Mouse (Mus musculus) kidney, embryonic 14.5 days (tissue): ENCODE measurements around the gene Hspbp1. TPM values are rescaled to one million over a fixed set of nuclear protein-coding genes. Genes with fewer than 3 reads are reported as not detected.

Experiments
- ATAC-seq: fragments of 200-750 bp; cut with Nextera tagmentation; 2 replicates; pipeline ENCODE4 v1.8.0; 2017; ENCODE audit warnings: moderate number of reproducible peaks, mild to moderate bottlenecking, moderate TSS enrichment, moderate library complexity; ENCODE audit not compliant: low FRiP score, low TSS enrichment
- H3K27ac ChIP-seq: fragments of 300-500 bp; sonication (generic); 2 replicates; pipeline ENCODE4 v1.5.1; 2014; ENCODE audit warnings: low read depth, mild to moderate bottlenecking, low read length, moderate library complexity, mixed read lengths
- H3K27me3 ChIP-seq: fragments of 300-500 bp; sonication (generic); 2 replicates; pipeline ENCODE4 v1.6.1; 2014; ENCODE audit warnings: mild to moderate bottlenecking, low read length; ENCODE audit not compliant: control insufficient read depth, insufficient read depth
- H3K36me3 ChIP-seq: fragments of 300-500 bp; sonication (generic); 2 replicates; pipeline ENCODE4 v1.6.1; 2014; ENCODE audit warnings: low read length, mixed read lengths; ENCODE audit not compliant: control insufficient read depth, insufficient read depth
- H3K4me1 ChIP-seq: fragments of 300-500 bp; sonication (generic); 2 replicates; pipeline ENCODE4 v1.6.1; 2014; ENCODE audit warnings: low read length, mixed read lengths; ENCODE audit not compliant: control insufficient read depth, insufficient read depth
- H3K4me2 ChIP-seq: fragments of 300-500 bp; sonication (generic); replicated peaks from 2 replicates; pipeline ENCODE4 v1.6.1; 2014; ENCODE audit warnings: low read depth, mild to moderate bottlenecking, low read length
- H3K4me3 ChIP-seq: fragments of 300-500 bp; sonication (generic); 2 replicates; pipeline ENCODE4 v1.5.1; 2014; ENCODE audit warnings: mild to moderate bottlenecking, low read length
- H3K9ac ChIP-seq: fragments of 300-500 bp; sonication (generic); 2 replicates; pipeline ENCODE4 v1.6.1; 2014; ENCODE audit warnings: low read depth, mild to moderate bottlenecking, low read length, moderate library complexity
- H3K9me3 ChIP-seq: fragments of 300-500 bp; sonication (generic); 2 replicates; pipeline ENCODE4 v1.6.1; 2016; ENCODE audit warnings: low read length; ENCODE audit not compliant: control insufficient read depth
- WGBS: fragments of 180-500 bp; shearing (Covaris S2); extraction: QIAGEN DNeasy Blood & Tissue Kit; methylation state at CpG from one replicate; pipeline ENCODE4 v1.1.7; 2014; 5-methylcytosine and 5-hydroxymethylcytosine counted together
- polyA plus RNA-seq: library from polyadenylated mRNA; unstranded; fragments of >200 nt; fragmentation: Nextera tagmentation; extraction: Ambion mirVana; gene quantifications from 2 replicates; pipeline ENCODE4 v1.2.1, GENCODE M21; 2014

Hspbp1 gene
- polyA plus RNA-seq, result 113 and 140 TPM in 2 replicates

DNA sequence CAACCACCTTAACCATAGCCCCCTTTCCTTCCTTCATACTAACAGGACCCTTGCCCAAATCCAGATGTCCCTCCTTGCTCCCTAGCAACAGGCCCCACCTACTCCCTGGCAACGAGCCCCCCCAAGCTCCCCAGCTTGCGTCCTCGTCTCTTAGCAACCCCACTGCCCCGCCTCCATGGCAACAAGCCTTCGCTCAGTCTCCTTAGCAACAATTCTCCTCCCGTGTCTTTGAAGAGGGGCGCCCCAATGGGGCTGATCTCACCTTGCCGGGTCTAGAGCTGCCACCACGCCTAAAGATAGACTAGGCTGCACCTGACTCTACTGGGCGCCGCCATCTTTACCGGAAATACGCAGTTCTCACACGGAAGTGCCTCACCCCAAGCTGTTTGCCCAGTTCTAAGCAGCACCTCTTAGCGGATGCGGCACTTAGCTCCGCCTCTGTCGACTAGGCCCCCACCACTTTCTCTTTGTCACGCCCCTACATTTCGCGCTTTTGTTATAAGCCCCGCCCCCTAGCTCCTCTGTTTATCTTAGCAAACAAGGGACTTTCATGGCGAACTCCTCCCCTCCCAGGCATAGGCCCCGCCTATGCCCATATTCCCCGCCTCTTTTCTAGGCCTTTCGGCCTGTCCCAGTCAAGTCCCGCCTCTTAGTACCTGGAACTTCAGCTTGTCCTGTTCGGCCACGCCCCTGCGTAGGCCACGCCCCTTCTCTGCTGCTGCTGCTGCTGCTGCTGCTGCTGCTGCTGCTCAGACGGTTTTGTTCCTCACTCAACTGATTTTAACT, at the start of gene Hspbp1:
Gene Hspbp1 (minus strand): TSS at position 437 of the 786 bp plus-strand sequence.
- ATAC-seq, result peak; percentile 98
- H3K27me3 ChIP-seq, result no peaks in the 10 kb centered on the region
- H3K9me3 ChIP-seq, result no peaks in the 10 kb centered on the region
- H3K27ac ChIP-seq, result peak within 1 kb of the TSS; percentile 52; the same call in 1 of the 2 replicates
- H3K4me1 ChIP-seq, result peaks cover 7% of the 10 kb centered on the region; the same call in 1 of the 2 replicates
- H3K9ac ChIP-seq, result peak within 1 kb of the TSS; percentile 50
- peak within 1 kb of the TSS; percentile 78 for H3K4me2 ChIP-seq
- H3K4me3 ChIP-seq, result peak within 1 kb of the TSS; percentile 83
- WGBS, result under 1% methylated on average over 32 of the region's 32 CpGs
- H3K36me3 ChIP-seq, result peaks cover 17% of the 10 kb centered on the region

DNA sequence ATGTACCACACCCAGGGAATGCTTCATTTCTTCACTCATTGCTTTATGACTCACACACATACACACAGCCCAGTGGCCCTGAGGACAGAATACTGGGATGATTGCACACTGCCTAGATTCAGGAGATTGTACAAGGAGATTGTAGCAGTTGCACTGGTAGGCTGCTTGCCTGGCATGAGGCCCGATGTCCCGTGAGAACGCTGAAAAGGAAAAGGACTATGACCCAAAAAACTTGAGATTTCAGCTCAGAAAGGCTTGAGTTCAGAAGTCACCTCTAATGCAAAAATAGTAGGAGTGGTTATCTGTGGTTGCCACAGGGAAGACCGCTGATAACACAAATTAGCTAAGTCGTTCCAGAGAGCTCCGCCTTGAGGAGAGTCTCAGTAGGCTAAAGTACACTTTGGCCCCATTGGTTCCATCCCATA, 48.1 kb upstream of the Hspbp1 start:
- 60% methylated on average over 6 of the region's 6 CpGs for WGBS
- no peak overlapping the region for H3K4me3 ChIP-seq
- no peak overlapping the region for H3K4me2 ChIP-seq
- H3K36me3 ChIP-seq, result no peaks in the 10 kb centered on the region
- no peak overlapping the region for H3K27ac ChIP-seq
- no peak overlapping the region for H3K9ac ChIP-seq
- peaks cover 2% of the 10 kb centered on the region; the same call in 1 of the 2 replicates for H3K9me3 ChIP-seq
- no peak for ATAC-seq
- no peaks in the 10 kb centered on the region for H3K4me1 ChIP-seq
- no peaks in the 10 kb centered on the region for H3K27me3 ChIP-seq

GRCm38 (mm10) chr7:4731090-4731489, 46.2 kb upstream of the Hspbp1 start:
- H3K27ac ChIP-seq, result no peak overlapping the region
- H3K4me3 ChIP-seq, result no peak overlapping the region
- ATAC-seq, result no peak
- H3K4me1 ChIP-seq, result no peaks in the 10 kb centered on the region
- 83% methylated on average over 5 of the region's 5 CpGs for WGBS
- H3K9me3 ChIP-seq, result peaks cover 2% of the 10 kb centered on the region; the same call in 1 of the 2 replicates
- no peak overlapping the region for H3K9ac ChIP-seq
- no peaks in the 10 kb centered on the region for H3K36me3 ChIP-seq
- no peaks in the 10 kb centered on the region for H3K27me3 ChIP-seq
- H3K4me2 ChIP-seq, result no peak overlapping the region

- H3K4me3 ChIP-seq, result no peak within 1 kb of the TSS
- H3K27me3 ChIP-seq, result no peaks in the 10 kb centered on the region
- peaks cover 2% of the 10 kb centered on the region; the same call in 1 of the 2 replicates for H3K9me3 ChIP-seq
- H3K9ac ChIP-seq, result no peak within 1 kb of the TSS; the same call in 1 of the 2 replicates
- WGBS, result 78% methylated on average over 7 of the region's 7 CpGs
- no peak for ATAC-seq
- H3K4me2 ChIP-seq, result no peak within 1 kb of the TSS
- no peaks in the 10 kb centered on the region for H3K4me1 ChIP-seq
- H3K36me3 ChIP-seq, result no peaks in the 10 kb centered on the region
- no peak within 1 kb of the TSS for H3K27ac ChIP-seq
Observed at GRCm38 (mm10) chr7:4725169-4725568, 40.3 kb upstream of the Hspbp1 start, which contains the start of gene Tmem150b. Tmem150b (minus strand) TSS chr7:4725249.

DNA sequence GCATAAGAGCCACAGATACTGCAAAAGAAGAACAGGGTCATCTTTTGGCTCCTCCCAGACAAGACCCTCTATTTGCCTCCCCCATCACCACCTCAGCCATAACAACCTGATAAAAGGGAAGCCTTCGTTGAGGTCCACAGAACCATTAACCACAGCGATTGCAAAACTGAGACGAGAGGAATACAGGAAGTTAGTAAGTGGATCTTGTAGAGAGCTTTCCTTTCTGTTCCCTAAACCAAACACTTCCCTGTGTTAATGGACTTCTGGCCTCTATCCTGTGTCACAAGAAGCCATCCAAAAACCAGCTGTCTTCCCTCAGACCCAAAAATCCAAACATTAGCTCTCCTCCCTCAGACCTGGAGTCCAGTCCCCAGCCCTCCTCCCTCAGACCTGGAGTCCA, 39.5 kb upstream of the Hspbp1 start:
- ATAC-seq, result no peak
- Histone ChIP-seq H3K4me1 (no peaks in the 10 kb centered on the region), H3K4me3 (no peak overlapping the region), H3K9ac (no peak overlapping the region), H3K9me3 (no peaks in the 10 kb centered on the region), H3K27ac (no peak overlapping the region), H3K36me3 (no peaks in the 10 kb centered on the region), H3K4me2 (no peak overlapping the region), H3K27me3 (no peaks in the 10 kb centered on the region)
- WGBS, result 46% methylated on average over 3 of the region's 3 CpGs

DNA sequence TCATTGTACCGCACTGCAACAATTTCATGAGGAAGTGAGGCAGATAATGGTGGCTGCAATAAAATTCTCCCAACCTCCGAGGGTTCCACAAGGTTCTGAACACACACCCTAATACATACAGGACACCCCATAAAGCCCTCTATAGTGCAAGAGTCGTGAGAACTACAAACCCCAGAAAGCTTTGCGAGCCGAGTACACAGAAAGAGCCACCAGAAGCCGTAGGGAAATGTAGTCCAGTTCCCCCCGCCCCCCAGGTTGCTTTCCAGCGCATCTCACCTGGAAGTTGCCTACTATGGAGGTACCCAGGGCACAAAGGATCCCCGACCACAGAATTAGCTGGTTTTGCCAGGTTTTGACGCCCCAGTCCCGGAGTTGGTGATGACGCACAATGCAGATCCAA, 38.6 kb upstream of the Hspbp1 start:
- ATAC-seq, result peak; percentile 44; the same call in 1 of the 2 replicates
- no peaks in the 10 kb centered on the region for H3K9me3 ChIP-seq
- no peak overlapping the region for H3K9ac ChIP-seq
- WGBS, result 41% methylated on average over 12 of the region's 12 CpGs
- no peaks in the 10 kb centered on the region for H3K27me3 ChIP-seq
- no peak overlapping the region for H3K27ac ChIP-seq
- no peaks in the 10 kb centered on the region for H3K4me1 ChIP-seq
- H3K4me2 ChIP-seq, result peak overlapping the region; percentile 8; the same call in 1 of the 2 replicates
- no peaks in the 10 kb centered on the region for H3K36me3 ChIP-seq
- H3K4me3 ChIP-seq, result peak overlapping the region; percentile 1; the same call in 1 of the 2 replicates

- Histone ChIP-seq H3K4me1 (no peaks in the 10 kb centered on the region), H3K9ac (no peak overlapping the region), H3K4me3 (no peak overlapping the region), H3K9me3 (no peaks in the 10 kb centered on the region), H3K27me3 (no peaks in the 10 kb centered on the region), H3K36me3 (peaks cover 16% of the 10 kb centered on the region), H3K4me2 (no peak overlapping the region), H3K27ac (no peak overlapping the region)
- WGBS, result 86% methylated on average over 3 of the region's 3 CpGs
- ATAC-seq, result no peak
Observed at GRCm38 (mm10) chr7:4719276-4719675, 34.4 kb upstream of the Hspbp1 start.

DNA sequence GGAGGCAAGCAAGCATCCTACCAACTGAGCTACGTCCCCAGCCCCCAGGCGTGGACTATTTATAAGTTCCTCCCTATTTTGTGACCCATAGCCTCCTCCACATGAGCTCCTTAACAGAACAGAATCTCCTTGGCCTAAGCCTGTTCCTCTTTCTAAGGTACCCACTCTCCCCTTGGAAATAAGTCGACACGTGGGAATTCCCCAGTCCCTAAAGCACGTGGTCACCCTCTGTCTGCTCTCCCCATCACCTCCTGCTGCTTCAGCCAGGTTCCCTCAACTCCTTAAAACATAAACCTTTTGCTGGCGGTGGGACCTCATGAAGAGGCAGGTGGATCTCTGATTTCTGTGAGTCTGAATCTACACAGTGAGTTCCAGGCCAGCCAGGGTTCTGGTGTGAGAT, 32.1 kb upstream of the Hspbp1 start:
- H3K27me3 ChIP-seq, result no peaks in the 10 kb centered on the region

GRCm38 (mm10) chr7:4712594-4712993, 27.7 kb upstream of the Hspbp1 start:
- no peak for ATAC-seq
- Histone ChIP-seq H3K4me3 (no peak overlapping the region), H3K4me2 (no peak overlapping the region), H3K9me3 (no peaks in the 10 kb centered on the region), H3K4me1 (no peaks in the 10 kb centered on the region), H3K27ac (no peak overlapping the region), H3K36me3 (peaks cover 63% of the 10 kb centered on the region), H3K27me3 (no peaks in the 10 kb centered on the region), H3K9ac (no peak overlapping the region)
- 85% methylated on average over 3 of the region's 3 CpGs for WGBS

More for the DNA sequence above, 32.1 kb upstream of the Hspbp1 start:
- no peak overlapping the region for H3K27ac ChIP-seq
- ATAC-seq, result 0 out of 2 replicates have a peak, but pooled peaks have one; percentile 50
- no peaks in the 10 kb centered on the region for H3K4me1 ChIP-seq
- WGBS, result 48% methylated on average over 6 of the region's 6 CpGs
- H3K36me3 ChIP-seq, result peaks cover 28% of the 10 kb centered on the region
- H3K9me3 ChIP-seq, result no peaks in the 10 kb centered on the region
- no peak overlapping the region for H3K9ac ChIP-seq
- no peak overlapping the region for H3K4me3 ChIP-seq
- H3K4me2 ChIP-seq, result no peak overlapping the region
